Mouse (Mus musculus) 3T3-L1 (cell line): ENCODE measurements at regions not wholly inside any gene's neighbourhood (a gene's known extent, or its start where the extent isn't known, plus 50 kb on each side); places are given as distances from the start of the nearest gene placed in this dataset.

Source experiments
- DNase-seq: peaks from one replicate; pipeline ENCODE4 v3.0.0-alpha.2; 2015; ENCODE audit warnings: low read depth, low spot score

DNA sequence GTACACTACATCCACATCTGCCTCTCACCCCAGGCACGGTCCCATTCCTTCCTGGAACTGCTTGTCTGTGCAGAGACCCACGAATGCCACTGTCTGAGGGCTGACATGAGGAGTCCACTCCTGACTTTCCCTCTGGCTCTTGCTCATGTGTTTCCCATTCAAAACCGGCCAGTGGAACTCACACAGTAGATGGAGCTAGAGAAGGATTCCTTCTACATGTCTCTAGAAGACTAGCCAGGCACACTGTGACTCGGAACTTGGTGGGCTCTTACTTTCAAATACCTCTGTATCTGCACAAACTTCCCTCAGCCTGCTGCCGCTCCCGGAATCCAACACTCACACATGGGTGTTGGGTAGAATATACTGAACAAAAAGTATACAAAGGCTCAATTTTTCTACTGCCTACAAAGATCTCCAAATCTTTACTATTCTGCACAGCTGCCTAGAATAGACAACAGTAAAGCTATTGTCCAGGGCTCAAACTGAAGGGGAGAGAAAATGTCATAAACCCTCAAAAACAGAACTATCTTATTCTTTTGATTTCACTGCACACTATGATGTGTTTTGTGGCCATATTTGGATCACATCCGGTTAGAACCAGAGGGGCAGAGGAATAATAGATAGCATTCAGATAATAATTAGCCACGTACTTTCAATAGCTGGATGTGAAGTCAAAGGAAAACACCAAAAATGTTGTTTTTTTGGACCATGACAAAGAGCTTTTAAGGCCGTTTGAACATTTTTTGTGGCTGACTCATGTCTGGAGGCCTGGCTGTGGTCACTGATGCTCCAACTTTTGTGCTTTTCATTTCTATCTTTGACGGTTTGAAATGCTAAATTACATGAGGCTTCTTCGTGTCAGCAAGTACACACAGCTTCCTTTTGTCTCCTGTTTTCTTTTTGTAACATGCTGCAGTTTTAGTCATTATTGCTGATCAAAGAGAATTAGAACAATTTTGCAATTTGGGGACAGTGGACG is 164.3 kb upstream of the Foxd3 start:
- peak; percentile 90 for DNase-seq

- DNase-seq, result no peak
Measured at GRCm38 (mm10) chr4:99503221-99503744, 152.8 kb upstream of the Foxd3 start.

DNA sequence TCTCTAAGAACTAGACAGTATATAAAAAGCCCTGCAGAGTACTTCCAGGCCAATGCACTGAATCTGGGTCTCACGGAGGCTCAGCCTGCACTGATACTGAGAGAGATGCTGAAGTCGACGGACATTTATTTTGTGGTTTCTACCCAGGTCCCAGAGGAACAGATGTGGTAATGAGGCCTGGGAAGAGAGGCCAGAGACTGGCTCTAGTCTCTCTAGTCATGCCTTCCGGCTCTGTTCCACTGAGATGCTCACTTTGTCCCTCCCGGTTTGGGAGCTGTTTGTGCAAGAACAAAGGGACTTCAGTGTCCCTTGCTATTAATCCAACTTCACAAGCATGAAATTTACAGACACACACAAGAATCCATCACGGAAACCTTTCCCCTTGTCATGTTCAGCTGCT is 144.1 kb upstream of the Foxd3 start:
- DNase-seq, result peak; percentile 13

- no peak for DNase-seq
Measured at GRCm38 (mm10) chr4:99516883-99517282, 139.2 kb upstream of the Foxd3 start.

DNA sequence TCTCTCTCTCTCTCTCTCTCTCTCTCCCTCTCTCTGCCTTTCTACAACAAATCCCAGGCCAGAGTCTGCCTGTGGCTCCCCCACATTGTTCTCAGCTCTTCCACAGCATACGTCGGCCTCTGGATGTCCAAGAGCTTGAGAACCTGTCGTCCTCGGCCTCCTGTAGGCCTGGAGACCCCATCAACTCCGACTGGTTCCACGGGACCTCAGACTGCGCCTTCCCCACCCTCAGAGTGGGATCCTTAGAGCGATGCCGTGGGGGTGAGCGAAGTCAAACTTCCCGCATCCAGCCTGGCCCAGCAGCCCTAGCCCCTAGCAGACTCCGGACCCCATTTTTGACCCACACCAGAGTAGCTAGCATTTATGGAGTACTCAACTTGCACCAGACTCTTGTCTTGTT is 128.7 kb upstream of the Foxd3 start:
- no peak for DNase-seq

DNA sequence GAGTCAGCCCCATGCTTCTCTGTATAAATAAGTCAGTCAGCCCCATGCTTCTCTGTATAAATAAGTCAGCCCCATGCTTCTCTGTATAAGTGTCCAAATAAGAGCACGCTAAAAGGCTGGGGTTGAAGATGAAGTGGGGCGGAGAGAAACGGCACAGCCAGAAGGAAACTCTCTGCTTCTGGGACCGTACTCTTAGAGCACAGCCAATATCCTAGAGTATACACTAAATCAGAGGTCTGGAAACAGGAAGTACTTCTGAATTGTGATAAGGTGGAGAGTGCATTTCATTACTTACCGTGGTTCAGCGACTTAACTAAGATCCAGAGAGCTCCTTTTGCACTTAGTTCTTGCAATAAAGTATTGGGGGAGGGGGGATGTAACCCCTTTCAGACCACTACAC is 112.1 kb upstream of the Foxd3 start:
- no peak for DNase-seq

DNA sequence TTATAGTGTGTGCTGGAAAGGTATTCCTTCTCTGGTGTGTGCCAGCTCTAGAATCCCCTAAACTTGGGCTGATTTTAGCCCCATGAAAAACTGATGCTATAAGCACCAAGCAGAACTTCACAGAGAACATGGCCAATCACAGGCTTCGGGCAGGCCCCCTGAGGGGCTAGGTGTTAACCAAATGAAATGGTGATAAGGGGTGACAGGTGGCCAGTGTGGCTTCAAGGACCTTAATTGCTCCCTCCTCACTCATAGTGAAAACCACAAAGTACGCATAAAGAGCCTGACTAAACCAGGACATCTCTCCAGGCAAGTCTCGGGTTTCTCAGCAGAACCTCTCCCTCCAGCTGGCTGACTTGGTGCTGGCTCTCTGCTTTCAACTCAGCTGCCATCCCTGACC is 110.4 kb upstream of the Foxd3 start:
- DNase-seq, result no peak

DNA sequence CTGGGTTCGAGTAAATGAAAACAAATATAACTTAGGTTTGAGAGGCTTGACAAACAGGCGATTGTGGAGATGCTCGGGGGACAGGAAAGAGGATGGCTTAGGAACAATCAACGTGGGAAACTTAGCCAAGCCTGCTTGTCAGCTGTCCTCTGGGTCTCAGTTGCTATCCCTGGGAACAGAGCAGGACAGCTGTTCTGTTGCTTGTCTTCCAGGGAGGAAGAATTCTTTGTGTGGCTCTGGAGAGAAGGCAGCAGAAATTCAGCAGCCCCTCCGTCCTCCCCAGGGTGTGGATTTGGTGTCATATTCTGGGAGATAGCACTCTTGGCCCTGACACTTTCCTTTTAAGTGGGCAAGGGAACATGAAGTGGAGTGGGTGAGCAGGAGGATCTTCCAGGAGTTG is 98.1 kb upstream of the Foxd3 start:
- no peak for DNase-seq

DNA sequence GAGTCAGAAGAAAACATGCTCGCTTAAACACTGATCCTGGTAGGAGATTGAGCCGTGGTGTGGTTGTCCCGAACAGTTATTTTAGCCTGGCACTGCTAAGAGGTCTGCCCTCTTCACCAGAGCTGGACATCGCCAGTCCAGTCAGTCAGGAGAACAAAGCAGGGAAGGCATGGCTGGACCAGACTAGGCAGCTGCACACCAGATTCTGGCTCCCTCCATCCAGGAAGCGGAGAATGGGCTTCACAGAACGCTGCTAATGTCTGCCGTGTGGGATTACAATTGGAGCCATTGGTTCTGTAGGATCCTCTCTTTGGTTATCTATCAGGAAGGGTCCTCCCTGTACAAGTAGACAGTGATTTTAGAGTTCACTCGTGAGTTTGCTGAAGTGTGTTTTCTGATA is 95.5 kb upstream of the Foxd3 start:
- no peak for DNase-seq

GRCm38 (mm10) chr4:99561506-99561937 is 94.6 kb upstream of the Foxd3 start:
- peak; percentile 22 for DNase-seq

DNA sequence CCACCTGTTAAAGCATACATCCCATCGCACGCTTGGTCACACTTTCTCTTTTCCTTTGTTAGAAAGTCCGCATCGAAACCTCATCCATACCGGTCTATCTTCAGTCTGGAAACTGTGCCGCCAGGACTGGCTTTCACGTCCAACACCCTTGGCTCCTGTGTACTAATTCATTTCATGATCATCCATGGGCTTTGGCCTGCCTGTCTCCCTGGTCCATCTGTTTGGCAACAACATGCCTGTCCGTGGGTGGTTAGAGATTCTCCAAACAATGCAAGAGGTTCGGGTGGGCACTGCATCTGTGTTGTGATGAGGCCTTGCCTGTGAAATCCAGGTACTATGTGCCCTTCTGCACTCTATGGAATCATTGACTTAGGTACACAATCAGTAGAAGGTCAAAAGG is 90.7 kb upstream of the Foxd3 start:
- no peak for DNase-seq

- DNase-seq, result no peak
Measured at GRCm38 (mm10) chr4:99572841-99573642, 83.1 kb upstream of the Foxd3 start.

GRCm38 (mm10) chr4:99574021-99574531 is 82.0 kb upstream of the Foxd3 start:
- DNase-seq, result no peak

- no peak for DNase-seq
Measured at GRCm38 (mm10) chr4:99574984-99575383, 81.1 kb upstream of the Foxd3 start.

DNA sequence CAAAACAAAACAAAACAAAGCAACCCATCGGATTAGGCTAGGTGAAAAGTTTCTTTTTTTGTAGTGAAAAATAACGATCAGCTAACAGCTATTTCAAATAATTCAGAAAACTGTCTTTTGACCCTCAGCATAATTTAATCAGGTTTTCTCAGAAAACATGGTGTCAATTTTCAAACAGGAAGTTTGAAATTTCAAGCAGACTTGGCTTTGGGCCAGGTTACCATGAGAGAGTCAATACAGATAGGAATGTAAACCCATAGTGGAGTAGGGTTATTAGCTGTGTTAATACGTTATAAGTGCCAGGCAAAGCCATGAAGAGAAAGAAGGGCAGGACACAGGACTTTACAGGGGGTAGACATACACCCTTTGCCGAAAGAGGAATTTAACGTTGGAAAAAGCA is 58.3 kb upstream of the Foxd3 start:
- peak; percentile 9 for DNase-seq

DNA sequence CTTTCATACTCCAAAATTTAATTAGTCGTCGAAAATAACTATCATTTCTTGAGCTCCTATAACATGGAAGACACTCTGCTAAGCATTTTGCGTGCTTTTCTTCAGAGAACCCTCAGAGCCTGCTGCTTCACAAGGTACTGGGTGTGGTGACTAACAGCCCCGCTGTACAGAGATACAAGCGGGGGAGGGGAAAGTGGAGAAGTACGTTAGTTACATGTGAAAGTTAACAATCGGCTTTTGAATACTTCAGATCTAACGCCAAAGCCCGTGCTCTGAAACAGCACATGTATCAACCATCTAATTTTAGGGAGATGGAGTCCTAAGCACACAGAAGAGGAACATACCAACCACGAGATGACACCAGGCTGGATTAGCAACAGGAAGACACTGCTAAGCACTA is 55.4 kb upstream of the Foxd3 start:
- DNase-seq, result no peak

DNA sequence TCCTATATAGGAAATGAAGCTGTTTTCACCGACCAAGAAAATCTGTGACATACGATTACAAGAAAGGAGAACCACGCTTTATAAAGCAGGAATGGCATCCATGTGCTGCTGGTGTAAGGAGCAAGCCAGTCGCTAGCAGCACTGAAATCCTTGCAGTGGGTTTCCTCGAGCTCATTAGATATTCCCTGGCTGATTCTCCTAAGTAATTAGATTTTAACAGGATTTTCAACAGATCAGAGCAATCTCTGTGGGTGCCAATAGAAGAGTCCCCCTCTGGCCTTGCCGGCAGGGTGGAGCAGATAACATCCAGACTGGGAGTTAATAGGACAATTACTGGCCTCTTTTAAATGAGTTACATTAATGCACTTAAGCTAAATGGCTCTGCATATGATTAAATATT is 54.6 kb upstream of the Foxd3 start:
- DNase-seq, result no peak
